Mouse (Mus musculus) intestine, embryonic 16.5 days (tissue): Measurements from ENCODE around the gene Ankrd63. TPM values are rescaled to one million over a fixed set of nuclear protein-coding genes. Genes with fewer than 3 reads are reported as not detected.

ENCODE experiments used
- ATAC-seq: fragments of 200-750 bp; cut with Nextera tagmentation; 2 replicates; pipeline ENCODE4 v1.8.0; 2017; ENCODE audit warnings: moderate TSS enrichment, moderate library complexity
- H3K27ac ChIP-seq: fragments of 300-500 bp; sonication (generic); 2 replicates; pipeline ENCODE4 v1.5.1; 2014; ENCODE audit warnings: mild to moderate bottlenecking, low read length
- H3K27me3 ChIP-seq: fragments of 300-500 bp; sonication (generic); replicated peaks from 2 replicates; pipeline ENCODE4 v1.6.1; 2014; ENCODE audit warnings: low read length, control low read depth, mixed read lengths; ENCODE audit not compliant: control insufficient read depth, insufficient read depth
- H3K36me3 ChIP-seq: fragments of 300-500 bp; sonication (generic); 2 replicates; pipeline ENCODE4 v1.6.1; 2014; ENCODE audit warnings: low read length, control low read depth; ENCODE audit not compliant: control insufficient read depth, insufficient read depth
- H3K4me1 ChIP-seq: fragments of 300-500 bp; sonication (generic); 2 replicates; pipeline ENCODE4 v1.6.1; 2014; ENCODE audit warnings: low read length, control low read depth, mixed read lengths; ENCODE audit not compliant: control insufficient read depth, insufficient read depth
- H3K4me2 ChIP-seq: fragments of 300-500 bp; sonication (generic); 2 replicates; pipeline ENCODE4 v1.6.1; 2014; ENCODE audit warnings: low read depth, low read length, control low read depth
- H3K4me3 ChIP-seq: fragments of 300-500 bp; sonication (generic); 2 replicates; pipeline ENCODE4 v1.5.1; 2014; ENCODE audit warnings: mild to moderate bottlenecking, low read length
- H3K9ac ChIP-seq: fragments of 300-500 bp; sonication (generic); 2 replicates; pipeline ENCODE4 v1.6.1; 2014; ENCODE audit warnings: low read depth, low read length
- H3K9me3 ChIP-seq: fragments of 300-500 bp; sonication (generic); 2 replicates; pipeline ENCODE4 v1.6.1; 2016; ENCODE audit warnings: low read length, control low read depth; ENCODE audit not compliant: control insufficient read depth
- WGBS: fragments of 180-500 bp; shearing (Covaris S2); extraction: QIAGEN DNeasy Blood & Tissue Kit; methylation state at CpG from one replicate; pipeline ENCODE4 v1.1.7; 2014; 5-methylcytosine and 5-hydroxymethylcytosine counted together
- polyA plus RNA-seq: library from polyadenylated mRNA; unstranded; fragments of >200 nt; fragmentation: Nextera tagmentation; extraction: Ambion mirVana; gene quantifications from 2 replicates; pipeline ENCODE4 v1.2.1, GENCODE M21; 2015

The Ankrd63 gene
- polyA plus RNA-seq, 1 experiment from 2014 or later: 0.15 TPM

- Histone ChIP-seq H3K27ac (peak overlapping the region; percentile 74), H3K9me3 (no peaks in the 10 kb centered on the region), H3K4me3 (no peak overlapping the region), H3K36me3 (no peaks in the 10 kb centered on the region), H3K9ac (no peak overlapping the region), H3K4me1 (peaks cover 15% of the 10 kb centered on the region), H3K4me2 (no peak overlapping the region), H3K27me3 (peaks cover 4% of the 10 kb centered on the region; the same call in 1 of the 2 replicates)
- 44% methylated on average over 4 of the region's 4 CpGs for WGBS
- no peak for ATAC-seq
These were observed 25.4 kb upstream of the Ankrd63 start for GRCm38 (mm10) chr2:118729194-118729593.

- WGBS: 14% methylated on average over 7 of the region's 7 CpGs
- no peaks in the 10 kb centered on the region for H3K36me3 ChIP-seq
- no peaks in the 10 kb centered on the region for H3K9me3 ChIP-seq
- H3K9ac ChIP-seq: peak within 1 kb of the TSS; percentile 42
- peak within 1 kb of the TSS; percentile 74 for H3K27ac ChIP-seq
- peak within 1 kb of the TSS; percentile 13; the same call in 1 of the 2 replicates for H3K4me3 ChIP-seq
- peaks cover 15% of the 10 kb centered on the region for H3K4me1 ChIP-seq
- peak; percentile 75 for ATAC-seq
- peaks cover 4% of the 10 kb centered on the region; the same call in 1 of the 2 replicates for H3K27me3 ChIP-seq
- peak within 1 kb of the TSS; percentile 37 for H3K4me2 ChIP-seq
These were observed 24.6 kb upstream of the Ankrd63 start, which contains the start of gene Plcb2 for GRCm38 (mm10) chr2:118728337-118728736. Plcb2 (minus strand) TSS chr2:118728438.

DNA sequence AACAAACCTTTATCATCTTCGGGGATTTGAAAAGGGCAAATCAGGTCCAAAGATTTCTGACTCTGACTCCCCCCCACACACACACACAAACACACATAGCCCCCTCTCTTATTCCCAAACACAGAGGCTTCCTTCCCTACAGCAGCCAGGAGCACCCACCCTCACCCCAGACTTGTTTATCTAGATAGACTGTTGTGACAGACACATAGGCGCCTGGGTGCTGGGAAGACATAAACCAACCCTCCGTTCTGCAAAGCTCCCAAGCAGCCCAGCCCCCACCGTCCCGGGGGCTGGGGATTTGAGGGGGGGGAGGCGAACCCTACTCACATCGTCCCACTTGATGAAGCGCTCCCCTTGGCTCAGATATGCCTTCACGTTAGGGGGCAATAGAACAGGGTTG is 24.1 kb upstream of the Ankrd63 start:
- ATAC-seq: peak; percentile 67
- no peaks in the 10 kb centered on the region for H3K9me3 ChIP-seq
- peak overlapping the region; percentile 13; the same call in 1 of the 2 replicates for H3K4me3 ChIP-seq
- peak overlapping the region; percentile 74 for H3K27ac ChIP-seq
- peaks cover 15% of the 10 kb centered on the region for H3K4me1 ChIP-seq
- peak overlapping the region; percentile 42; the same call in 1 of the 2 replicates for H3K9ac ChIP-seq
- peak overlapping the region; percentile 37 for H3K4me2 ChIP-seq
- H3K27me3 ChIP-seq: peaks cover 4% of the 10 kb centered on the region; the same call in 1 of the 2 replicates
- H3K36me3 ChIP-seq: no peaks in the 10 kb centered on the region
- WGBS: 13% methylated on average over 9 of the region's 9 CpGs

DNA sequence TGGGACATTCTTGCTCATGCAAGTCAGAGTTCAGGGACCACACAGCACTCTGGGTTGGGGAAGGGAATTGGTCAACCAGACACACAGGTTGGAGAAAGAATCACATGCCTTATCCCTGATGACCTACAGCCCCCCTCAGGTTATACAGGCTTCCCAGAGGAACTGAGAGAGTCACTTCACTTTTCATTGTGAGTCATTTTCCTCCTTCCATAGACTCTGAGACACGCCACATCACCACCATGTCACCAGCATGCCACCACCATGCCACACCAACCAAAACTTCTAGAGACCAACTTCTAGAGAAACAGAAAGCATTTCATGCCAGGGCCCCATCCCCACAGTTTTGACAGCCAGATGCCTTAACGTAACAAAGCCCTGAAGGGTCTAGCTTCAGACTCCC is 23.1 kb upstream of the Ankrd63 start:
- no peak for ATAC-seq
- WGBS: 91% methylated on average over 2 of the region's 2 CpGs
- no peak overlapping the region for H3K27ac ChIP-seq

GRCm38 (mm10) chr2:118725511-118725910 is 21.7 kb upstream of the Ankrd63 start:
- no peak for ATAC-seq
- 83% methylated on average over 4 of the region's 4 CpGs for WGBS
- H3K36me3 ChIP-seq: no peaks in the 10 kb centered on the region

More for the DNA sequence above, 23.1 kb upstream of the Ankrd63 start:
- Histone ChIP-seq H3K9ac (no peak overlapping the region), H3K9me3 (no peaks in the 10 kb centered on the region), H3K4me1 (peaks cover 15% of the 10 kb centered on the region), H3K4me2 (no peak overlapping the region), H3K4me3 (no peak overlapping the region), H3K36me3 (no peaks in the 10 kb centered on the region), H3K27me3 (no peaks in the 10 kb centered on the region; the same call in 1 of the 2 replicates)

GRCm38 (mm10) chr2:118723693-118724486 is 20.1 kb upstream of the Ankrd63 start:
- 77% methylated on average over 15 of the region's 15 CpGs for WGBS
- no peak overlapping the region for H3K4me3 ChIP-seq
- no peak overlapping the region for H3K4me2 ChIP-seq
- no peaks in the 10 kb centered on the region for H3K27me3 ChIP-seq
- no peaks in the 10 kb centered on the region for H3K9me3 ChIP-seq
- H3K27ac ChIP-seq: no peak overlapping the region
- no peak overlapping the region for H3K9ac ChIP-seq
- ATAC-seq: no peak
- no peaks in the 10 kb centered on the region for H3K36me3 ChIP-seq
- H3K4me1 ChIP-seq: peaks cover 13% of the 10 kb centered on the region

More at GRCm38 (mm10) chr2:118725511-118725910, 21.7 kb upstream of the Ankrd63 start:
- Histone ChIP-seq H3K4me3 (no peak overlapping the region), H3K9ac (no peak overlapping the region), H3K4me1 (peaks cover 15% of the 10 kb centered on the region), H3K27ac (no peak overlapping the region), H3K27me3 (no peaks in the 10 kb centered on the region; the same call in 1 of the 2 replicates), H3K9me3 (no peaks in the 10 kb centered on the region), H3K4me2 (no peak overlapping the region)

- 86% methylated on average over 5 of the region's 5 CpGs for WGBS
- H3K4me3 ChIP-seq: no peak overlapping the region
- H3K9ac ChIP-seq: no peak overlapping the region
- no peak overlapping the region for H3K27ac ChIP-seq
- H3K4me2 ChIP-seq: no peak overlapping the region
- H3K36me3 ChIP-seq: no peaks in the 10 kb centered on the region
- H3K9me3 ChIP-seq: no peaks in the 10 kb centered on the region
- H3K4me1 ChIP-seq: peaks cover 1% of the 10 kb centered on the region; the same call in 1 of the 2 replicates
- ATAC-seq: no peak
- H3K27me3 ChIP-seq: peaks cover 12% of the 10 kb centered on the region
These were observed 12.9 kb upstream of the Ankrd63 start for GRCm38 (mm10) chr2:118716677-118717076.

DNA sequence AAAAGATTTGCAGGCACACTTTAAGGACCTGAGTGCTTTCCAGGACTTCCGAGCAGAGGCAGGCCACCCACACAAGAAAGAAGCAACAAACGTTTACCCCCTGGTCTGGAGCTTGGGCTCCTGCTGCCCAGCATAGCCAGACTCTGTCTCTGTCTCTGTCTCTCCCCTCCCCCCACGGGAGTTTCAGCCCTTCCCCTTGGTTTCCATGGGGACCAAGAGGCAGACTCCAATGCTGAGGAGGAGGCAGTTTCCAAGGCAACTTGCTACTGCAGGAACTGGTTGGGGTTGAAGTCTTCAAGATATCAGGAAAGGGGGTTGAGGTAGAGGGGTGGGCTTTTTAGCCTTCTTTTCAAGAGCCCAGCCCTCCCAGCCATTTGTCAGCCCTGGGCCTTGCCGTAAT is 10.5 kb upstream of the Ankrd63 start:
- H3K27ac ChIP-seq: no peak overlapping the region
- 50% methylated on average over 4 of the region's 4 CpGs for WGBS
- H3K9me3 ChIP-seq: no peaks in the 10 kb centered on the region
- no peak overlapping the region for H3K4me3 ChIP-seq
- no peak overlapping the region for H3K4me2 ChIP-seq
- H3K4me1 ChIP-seq: peaks cover 11% of the 10 kb centered on the region; the same call in 1 of the 2 replicates
- H3K27me3 ChIP-seq: peaks cover 26% of the 10 kb centered on the region
- no peak overlapping the region for H3K9ac ChIP-seq
- H3K36me3 ChIP-seq: no peaks in the 10 kb centered on the region
- ATAC-seq: no peak

DNA sequence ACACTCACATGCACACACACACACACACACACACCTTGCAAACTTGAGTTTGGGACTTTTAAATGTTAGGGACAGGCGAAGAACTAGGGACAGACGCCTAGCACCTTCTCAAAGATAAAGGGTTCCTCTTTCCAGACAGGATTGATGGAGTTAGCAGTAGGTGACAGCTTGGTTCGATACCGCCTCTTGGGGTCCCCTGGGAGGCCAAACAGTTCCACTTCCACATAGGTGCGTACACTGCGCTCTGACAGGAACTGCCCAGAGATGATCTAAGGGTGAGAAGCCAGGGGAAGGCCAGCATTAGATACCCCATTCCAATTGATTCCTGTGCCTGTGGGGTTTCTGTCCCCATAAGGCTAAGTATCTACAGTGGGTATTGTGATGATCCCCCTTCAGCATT is 9.9 kb upstream of the Ankrd63 start:
- 93% methylated on average over 6 of the region's 6 CpGs for WGBS
- Histone ChIP-seq H3K4me1 (peaks cover 11% of the 10 kb centered on the region; the same call in 1 of the 2 replicates), H3K9ac (no peak overlapping the region), H3K27me3 (peaks cover 28% of the 10 kb centered on the region), H3K27ac (no peak overlapping the region), H3K4me3 (no peak overlapping the region), H3K4me2 (no peak overlapping the region), H3K36me3 (no peaks in the 10 kb centered on the region), H3K9me3 (no peaks in the 10 kb centered on the region)
- no peak for ATAC-seq
